9 mouse cellular contexts compared by ENCODE assay signal in the genomic region with DNA sequence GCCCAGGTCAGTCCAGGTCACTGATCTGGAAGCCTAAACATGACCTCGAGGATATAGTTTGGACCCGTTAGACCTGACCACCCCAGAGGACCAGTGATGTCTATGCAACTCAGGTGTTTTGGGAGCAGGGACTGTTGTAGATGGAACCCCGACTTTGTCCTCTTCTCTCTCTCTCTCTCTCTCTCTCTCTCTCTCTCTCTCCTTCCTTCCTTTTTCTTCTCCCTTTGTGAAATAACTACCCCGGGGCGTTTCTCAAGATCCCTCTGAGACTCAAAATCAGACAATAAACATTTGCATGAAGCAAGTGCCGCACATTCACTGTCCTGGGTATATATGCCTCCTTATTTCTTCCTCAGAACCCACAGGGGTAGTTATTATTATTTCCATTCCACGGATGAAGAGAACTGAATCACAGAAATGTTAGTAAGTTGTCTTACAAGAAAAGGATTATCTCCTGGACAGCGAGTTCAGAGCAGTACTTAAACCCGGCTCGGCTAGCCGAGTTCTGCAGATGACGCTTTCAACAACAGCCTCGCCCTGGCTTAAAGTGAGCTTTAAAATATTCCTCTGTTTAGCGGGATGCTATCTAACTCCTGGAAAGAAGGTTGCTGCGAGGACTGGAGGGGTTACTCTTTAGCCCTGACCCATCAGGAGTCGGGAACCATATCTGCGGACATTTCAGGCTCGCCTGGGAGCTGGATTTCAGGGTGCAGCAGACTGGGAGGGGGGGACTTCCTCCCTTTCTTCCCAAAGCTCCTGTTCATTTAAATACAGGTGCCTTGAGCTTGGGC. TPM values are rescaled to one million over a fixed set of nuclear protein-coding genes. Genes with fewer than 3 reads are reported as not detected.
DNase-seq lines count a peak whose midpoint lies in the region; ATAC-seq and TF ChIP-seq lines count a peak whose summit lies in the region.
"Had no signal": no experiment of that assay in that cellular context is flagged by ENCODE, and none has a peak within 500 bp of the region (broad histone marks: within the 10 kb centered on the region; RNA-seq: fewer than 3 reads in every experiment).

No protein-coding gene starts in this region.

- peak overlapping the region; percentile 65 for H3K9ac ChIP-seq in embryonic facial prominence, embryonic 13.5 days
- peak overlapping the region; percentile 59; the same call in 1 of the 2 replicates for H3K9ac ChIP-seq in intestine, embryonic 16.5 days (ENCODE audit: low read depth, low read length)
- H3K9ac ChIP-seq in neural tube, embryonic 12.5 days: no peak overlapping the region

- peaks cover 56% of the 10 kb centered on the region for H3K4me1 ChIP-seq in embryonic facial prominence, embryonic 13.5 days
- peaks cover 20% of the 10 kb centered on the region for H3K4me1 ChIP-seq in intestine, embryonic 16.5 days (ENCODE audit: control insufficient read depth, insufficient read depth, low read length)
- H3K4me1 ChIP-seq in neural tube, embryonic 12.5 days: peaks cover 30% of the 10 kb centered on the region

- no peak for TF ChIP-seq CTCF in layer of hippocampus, adult 2 months (conservative IDR thresholded peaks at IDR 0.05)

- DNase-seq in layer of hippocampus, adult 2 months (ENCODE audit: low spot score in 2 of 2): no peak
- no peak for DNase-seq in layer of hippocampus, postnatal 25 days (ENCODE audit: extremely low spot score in 1 of 2, low spot score in 1 of 2)
- DNase-seq in adrenal gland, adult 18-20 months (ENCODE audit: low spot score in 2 of 2): no peak
- DNase-seq in kidney, adult 11 months: no peak

- H3K9me3 ChIP-seq in embryonic facial prominence, embryonic 13.5 days: no peaks in the 10 kb centered on the region
- no peaks in the 10 kb centered on the region for H3K9me3 ChIP-seq in intestine, embryonic 16.5 days (ENCODE audit: control insufficient read depth, low read length)
- H3K9me3 ChIP-seq in neural tube, embryonic 12.5 days: no peaks in the 10 kb centered on the region

- peak overlapping the region; percentile 59 for H3K4me3 ChIP-seq in layer of hippocampus, adult 2 months
- peak overlapping the region; percentile 53 for H3K4me3 ChIP-seq in embryonic facial prominence, embryonic 13.5 days
- peak overlapping the region; percentile 54 for H3K4me3 ChIP-seq in intestine, embryonic 16.5 days (ENCODE audit: low read length)
- H3K4me3 ChIP-seq in neural tube, embryonic 12.5 days: peak overlapping the region; percentile 38

- peak overlapping the region; percentile 87 for H3K4me2 ChIP-seq in embryonic facial prominence, embryonic 13.5 days
- H3K4me2 ChIP-seq in intestine, embryonic 16.5 days (ENCODE audit: low read depth, low read length): peak overlapping the region; percentile 87
- peak overlapping the region; percentile 61 for H3K4me2 ChIP-seq in neural tube, embryonic 12.5 days (replicated peaks)

- 4% methylated on average over 18 of the region's 18 CpGs for WGBS in embryonic facial prominence, embryonic 13.5 days
- 5% methylated on average over 18 of the region's 18 CpGs for WGBS in intestine, embryonic 16.5 days
- WGBS in neural tube, embryonic 12.5 days: 6% methylated on average over 18 of the region's 18 CpGs

- H3K27me3 ChIP-seq in embryonic facial prominence, embryonic 13.5 days: peaks cover 84% of the 10 kb centered on the region
- H3K27me3 ChIP-seq in intestine, embryonic 16.5 days (replicated peaks; ENCODE audit: control insufficient read depth, insufficient read depth, low read length): peaks cover 57% of the 10 kb centered on the region
- peaks cover 87% of the 10 kb centered on the region for H3K27me3 ChIP-seq in neural tube, embryonic 12.5 days (replicated peaks)

- H3K27ac ChIP-seq in layer of hippocampus, adult 2 months: peak overlapping the region; percentile 88
- no peak overlapping the region for H3K27ac ChIP-seq in embryonic facial prominence, embryonic 13.5 days
- no peak overlapping the region for H3K27ac ChIP-seq in intestine, embryonic 16.5 days (ENCODE audit: low read length)
- no peak overlapping the region for H3K27ac ChIP-seq in neural tube, embryonic 12.5 days

- no peak for ATAC-seq in embryonic facial prominence, embryonic 13.5 days (ENCODE audit: insufficient number of reproducible peaks, insufficient read depth, low FRiP score, low TSS enrichment, low read depth)
- ATAC-seq in intestine, embryonic 16.5 days: no peak
- ATAC-seq in neural tube, embryonic 12.5 days (ENCODE audit: low FRiP score, low read depth): no peak
- no peak for ATAC-seq in activated CD4-positive, CD25-positive, alpha-beta regulatory T cell, adult 4 months

- H3K36me3 ChIP-seq in embryonic facial prominence, embryonic 13.5 days: no peaks in the 10 kb centered on the region
- H3K36me3 ChIP-seq in intestine, embryonic 16.5 days (ENCODE audit: control insufficient read depth, insufficient read depth, low read length): no peaks in the 10 kb centered on the region
- H3K36me3 ChIP-seq in neural tube, embryonic 12.5 days: no peaks in the 10 kb centered on the region

RNA-seq across cellular contexts. Expression of a gene that starts 1.7 kb away (rescaled TPM):
- total RNA-seq in layer of hippocampus, adult 2 months (2021): 10 to 100 TPM; 83.5 to 90.4 TPM
- total RNA-seq in layer of hippocampus, postnatal 25 days (2021): 10 to 100 TPM; 81.0 to 84.7 TPM
- 1.4 and 2.0 TPM in 2 replicates for polyA plus RNA-seq in embryonic facial prominence, embryonic 13.5 days (2015; fragmentation: Nextera tagmentation; extraction: Ambion mirVana)
- 0.39 and 0.56 TPM in 2 replicates for polyA plus RNA-seq in intestine, embryonic 16.5 days (2015; fragmentation: Nextera tagmentation; extraction: Ambion mirVana)
- polyA plus RNA-seq in neural tube, embryonic 12.5 days (2016; fragmentation: Nextera tagmentation; extraction: Ambion mirVana): 0.51 and 0.57 TPM in 2 replicates
- not detected for polyA plus RNA-seq in activated CD4-positive, CD25-positive, alpha-beta regulatory T cell, adult 4 months (2017; shearing (Covaris generic))
- total RNA-seq in adrenal gland, adult 18-20 months (2021): under 1 TPM; 0.60 to 0.67 TPM
- total RNA-seq: hematopoietic stem cell, adult 5-6 weeks had no signal

RNA-seq across cellular contexts. Expression of a gene that starts 28.8 kb away (rescaled TPM):
- 10 to 100 TPM; 73.7 to 77.4 TPM for total RNA-seq in layer of hippocampus, adult 2 months (2021)
- total RNA-seq in layer of hippocampus, postnatal 25 days (2021): 10 to 100 TPM; 68.5 to 71.8 TPM
- 131 and 146 TPM in 2 replicates for polyA plus RNA-seq in embryonic facial prominence, embryonic 13.5 days (2015; fragmentation: Nextera tagmentation; extraction: Ambion mirVana)
- polyA plus RNA-seq in intestine, embryonic 16.5 days (2015; fragmentation: Nextera tagmentation; extraction: Ambion mirVana): 124 and 128 TPM in 2 replicates
- polyA plus RNA-seq in neural tube, embryonic 12.5 days (2016; fragmentation: Nextera tagmentation; extraction: Ambion mirVana): 187 and 191 TPM in 2 replicates
- 10 to 100 TPM; 54.8 to 55.6 TPM for polyA plus RNA-seq in activated CD4-positive, CD25-positive, alpha-beta regulatory T cell, adult 4 months (2017; shearing (Covaris generic))
- total RNA-seq in adrenal gland, adult 18-20 months (2021): 10 to 100 TPM; 30.6 to 37.2 TPM
